Mouse (Mus musculus) left cerebral cortex, postnatal 36 days (tissue): ENCODE measurements around the gene Rita1. TPM values are rescaled to one million over a fixed set of nuclear protein-coding genes. Genes with fewer than 3 reads are reported as not detected.

Experiments
- DNase-seq, 2 experiments: peaks; one replicate each; pipeline ENCODE4 v3.0.0; 2021 to 2022; ENCODE audit warnings: low spot score in 2 of 2, mixed read lengths in 1 of 2
- intact Hi-C: fragments of 180-260 bp; cut with DNase I; formaldehyde crosslinking; loops from one replicate; pipeline ENCODE4 v1.15.1; 2025
- total RNA-seq, 2 experiments: library from RNA; stranded (reverse); gene quantifications; 2 replicates each; pipeline ENCODE4 v1.2.3; 2021

Rita1 gene
- total RNA-seq, 2 experiments from 2014 or later: 35.7 to 36.3 TPM

DNA sequence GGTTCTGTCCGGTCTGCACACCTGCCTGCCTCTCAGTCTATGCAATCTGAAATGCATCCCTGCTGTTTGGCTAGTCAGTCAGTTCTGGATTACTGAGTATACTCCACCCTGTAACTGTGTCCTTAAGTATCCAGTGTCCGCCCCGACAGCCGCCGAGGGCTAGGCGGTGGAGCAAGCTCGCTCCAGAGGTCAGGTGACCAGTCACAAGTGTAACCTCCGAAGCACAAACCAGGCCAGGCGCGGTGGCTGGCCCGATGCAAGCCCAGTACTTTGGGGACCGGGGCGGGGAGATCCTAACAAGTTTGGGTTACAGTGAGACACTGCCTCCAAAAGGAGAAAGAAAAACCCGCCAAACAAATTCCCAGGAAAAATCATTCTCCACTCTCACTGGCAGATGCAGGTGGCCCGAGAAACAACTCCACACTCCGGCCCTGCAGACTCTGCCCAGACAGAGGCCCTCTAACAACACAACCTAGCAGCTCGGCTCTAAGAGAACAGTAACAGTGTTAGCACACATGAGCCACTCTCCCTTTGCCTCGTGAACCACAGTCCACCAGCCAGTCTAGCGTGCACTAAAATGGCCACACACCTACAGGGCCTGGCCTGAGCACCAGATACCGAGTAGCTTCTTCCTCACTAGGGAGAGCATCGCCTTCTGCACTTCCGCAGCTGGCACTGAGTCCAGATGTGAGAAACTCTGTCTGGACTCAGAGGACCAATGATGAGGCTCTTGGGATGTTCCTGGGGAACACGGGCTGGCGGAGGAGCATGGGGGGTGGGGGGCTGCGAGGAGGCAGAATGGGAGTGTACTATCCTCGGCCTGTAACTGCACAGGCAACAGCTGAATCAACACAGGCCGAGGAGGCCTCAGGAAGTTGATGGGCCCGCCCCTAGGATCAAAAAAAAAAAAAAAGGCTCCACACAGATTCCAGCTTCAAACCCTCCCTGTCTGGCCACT, 49.2 kb downstream of the Rita1 start:
- DNase-seq: no peak
- intact Hi-C loops: no loop called here

DNA sequence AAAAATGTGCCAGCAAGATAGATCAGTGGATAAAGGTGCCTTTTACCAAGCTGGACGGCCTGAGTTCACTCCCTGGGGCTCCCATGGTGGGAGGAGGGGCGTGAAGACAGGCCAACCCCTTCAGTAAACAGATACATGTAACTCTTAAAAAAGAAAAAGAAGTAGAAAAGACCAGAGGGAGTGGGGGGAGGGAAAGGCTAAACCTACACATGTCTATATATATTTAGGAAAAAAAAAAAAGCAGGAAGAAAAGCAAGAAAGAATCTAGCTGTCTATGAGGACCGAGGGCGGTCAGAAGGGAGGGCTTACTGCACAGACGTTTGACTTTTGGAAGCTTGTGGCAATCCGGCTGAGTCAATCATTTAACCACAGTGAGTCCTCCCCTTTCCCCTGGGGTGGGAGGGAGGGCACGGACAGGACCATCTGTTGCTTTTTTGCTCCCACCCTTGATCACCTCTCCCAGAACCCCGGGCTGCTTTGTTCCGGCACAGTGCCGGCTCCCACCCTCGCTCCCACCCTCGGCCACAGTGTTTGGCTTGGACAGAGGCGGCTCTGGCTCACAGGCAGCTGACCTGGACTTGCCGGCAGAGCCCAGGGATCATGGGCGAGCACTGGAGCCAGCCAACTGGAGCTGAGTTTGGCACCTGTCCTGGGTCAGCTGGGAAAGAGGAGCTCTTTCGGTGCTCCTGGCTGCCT, 51.6 kb downstream of the Rita1 start:
- peak in 1 of 2 experiments; percentile 45 for DNase-seq
- intact Hi-C loops: no loop called here

- DNase-seq: no peak
- intact Hi-C loops: no loop called here
These were observed 52.2 kb downstream of the Rita1 start for GRCm38 (mm10) chr5:120560129-120560615.

DNA sequence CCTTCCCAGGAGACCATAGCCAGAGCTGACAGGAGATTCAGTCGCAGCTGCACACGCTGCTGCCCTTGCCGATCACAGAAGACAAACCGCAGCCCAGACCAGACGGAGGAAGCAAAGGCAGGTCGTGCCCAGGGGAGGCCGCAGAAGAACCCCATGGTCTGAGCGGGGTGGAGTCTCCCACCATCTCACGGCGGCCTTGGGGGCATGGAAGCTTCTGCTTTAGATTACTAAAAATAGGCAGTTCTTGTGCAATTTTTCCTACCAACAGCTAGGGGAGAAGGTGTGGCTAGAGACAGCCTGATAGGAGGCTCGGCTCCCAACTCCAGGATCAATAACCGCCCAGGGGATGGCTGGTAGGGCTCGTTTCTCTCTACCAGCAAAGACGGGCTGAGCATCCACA, 53.6 kb downstream of the Rita1 start:
- DNase-seq: no peak
- intact Hi-C loops: no loop called here

DNA sequence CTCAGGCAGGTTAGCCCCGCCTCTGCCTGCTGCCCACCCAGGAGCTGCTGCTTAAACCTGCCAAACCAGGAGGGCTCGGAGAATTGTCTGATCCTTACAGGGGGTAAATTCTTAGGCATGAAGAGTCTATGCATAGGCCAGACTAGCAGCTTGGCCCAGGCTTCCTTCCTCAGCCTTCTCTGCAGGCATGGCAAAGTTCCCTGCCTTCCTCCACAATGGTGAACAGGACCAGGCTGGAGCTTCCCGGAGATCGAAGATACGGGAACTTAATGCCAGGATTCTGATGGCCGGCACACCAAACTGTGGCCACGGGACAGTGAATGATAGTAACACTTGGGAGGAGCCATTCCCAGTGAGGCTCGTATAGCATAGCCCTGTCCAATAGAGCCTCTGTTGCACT, 54.3 kb downstream of the Rita1 start:
- DNase-seq: no peak
- intact Hi-C loops: no loop called here

GRCm38 (mm10) chr5:120555871-120556270, 56.5 kb downstream of the Rita1 start:
- intact Hi-C loops: no loop called here
- no peak for DNase-seq

- intact Hi-C loops: no loop called here
- no peak for DNase-seq
These were observed 61.7 kb downstream of the Rita1 start for GRCm38 (mm10) chr5:120550673-120551072.

GRCm38 (mm10) chr5:120550137-120550536, 62.3 kb downstream of the Rita1 start:
- intact Hi-C loops: no loop called here
- DNase-seq: no peak

DNA sequence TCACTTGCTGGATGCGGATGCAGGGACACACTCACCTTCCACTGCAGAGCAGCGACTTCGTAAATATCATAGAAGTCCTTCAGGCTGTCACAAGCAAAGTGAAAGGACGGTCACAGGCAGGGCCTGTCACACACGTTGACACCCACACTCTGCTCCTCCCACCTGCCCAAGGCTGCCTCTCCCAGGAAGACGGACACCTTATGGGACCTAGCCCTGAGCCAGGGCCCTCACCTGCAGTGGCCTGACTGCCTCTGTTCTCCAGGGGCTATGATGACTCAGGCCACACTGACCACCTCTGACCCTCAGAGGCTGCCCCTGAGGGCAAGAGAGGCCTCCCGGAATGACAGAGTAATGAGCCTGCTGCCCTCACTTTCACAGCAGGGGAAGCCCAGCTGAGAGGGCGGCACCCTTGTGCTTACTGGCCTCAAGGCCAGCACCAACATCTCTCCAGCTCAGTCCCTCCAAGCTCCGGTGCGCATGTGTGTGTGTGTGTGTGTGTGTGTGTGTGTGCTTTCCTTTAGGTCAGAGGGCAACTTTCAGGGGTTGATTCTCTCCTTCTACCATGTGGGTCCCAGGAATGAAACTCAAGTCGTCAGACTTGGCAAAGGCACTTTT, 64.0 kb downstream of the Rita1 start:
- intact Hi-C loops: no loop called here
- no peak for DNase-seq

Other genes starting within 250 kb of the Rita1 start
- not detected for gene Lhx5, start 180.9 kb downstream of the Rita1 start, total RNA-seq
- 1 to 10 TPM; 5.5 to 5.7 TPM for gene Sdsl, start 139.8 kb downstream of the Rita1 start, total RNA-seq
- not detected for gene Sds, start 136.1 kb downstream of the Rita1 start, total RNA-seq
- gene Plbd2, start 109.0 kb downstream of the Rita1 start, total RNA-seq: 10 to 100 TPM; 57.2 to 66.1 TPM
- 1 to 10 TPM; 4.2 to 8.2 TPM for gene Slc8b1, start 101.4 kb downstream of the Rita1 start, total RNA-seq
- 10 to 100 TPM; 32.9 to 36.0 TPM for gene Tpcn1, start 23.9 kb downstream of the Rita1 start, total RNA-seq
- gene Iqcd, start 23.6 kb downstream of the Rita1 start, total RNA-seq: 1 to 10 TPM in 1 of 2 experiments, under 1 TPM in 1; 0.81 to 1.1 TPM
- 10 to 100 TPM; 36.9 to 43.1 TPM for gene Ddx54, start 150 bp upstream of the Rita1 start, total RNA-seq
- not detected for gene Cfap73, start 21.6 kb upstream of the Rita1 start, total RNA-seq
- 10 to 100 TPM; 90.0 to 92.7 TPM for gene Rasal1, start 36.2 kb upstream of the Rita1 start, total RNA-seq
- gene Dtx1, start 99.3 kb upstream of the Rita1 start, total RNA-seq: 10 to 100 TPM; 67.3 to 71.3 TPM
- under 1 TPM in 1 of 2 experiments, not detected in 1; 0.23 TPM for gene Oas2, start 137.3 kb upstream of the Rita1 start, total RNA-seq
- gene Oas3, start 165.1 kb upstream of the Rita1 start, total RNA-seq: not detected
- gene Oas1e, start 182.9 kb upstream of the Rita1 start, total RNA-seq: not detected
- gene Oas1c, start 199.9 kb upstream of the Rita1 start, total RNA-seq: 1 to 10 TPM in 1 of 2 experiments, under 1 TPM in 1; 0.91 to 1.9 TPM
- not detected for gene Oas1f, start 234.8 kb upstream of the Rita1 start, total RNA-seq
- not detected for gene Oas1h, start 248.8 kb upstream of the Rita1 start, total RNA-seq